Mouse (Mus musculus) bone marrow macrophage, adult 2 months (primary cell): ENCODE measurements at regions not wholly inside any gene's neighbourhood (a gene's known extent, or its start where the extent isn't known, plus 50 kb on each side); places are given as distances from the start of the nearest gene placed in this dataset.

ENCODE experiments used
- CTCF ChIP-seq: IDR thresholded peaks from 2 replicates; pipeline ENCODE4 v1.5.1; 2012; ENCODE audit warnings: low read depth, mild to moderate bottlenecking, low read length, moderate library complexity
- POLR2A ChIP-seq: IDR thresholded peaks from 2 replicates; pipeline ENCODE4 v1.6.1; 2012; ENCODE audit warnings: mild to moderate bottlenecking, low read depth, low read length, borderline replicate concordance

DNA sequence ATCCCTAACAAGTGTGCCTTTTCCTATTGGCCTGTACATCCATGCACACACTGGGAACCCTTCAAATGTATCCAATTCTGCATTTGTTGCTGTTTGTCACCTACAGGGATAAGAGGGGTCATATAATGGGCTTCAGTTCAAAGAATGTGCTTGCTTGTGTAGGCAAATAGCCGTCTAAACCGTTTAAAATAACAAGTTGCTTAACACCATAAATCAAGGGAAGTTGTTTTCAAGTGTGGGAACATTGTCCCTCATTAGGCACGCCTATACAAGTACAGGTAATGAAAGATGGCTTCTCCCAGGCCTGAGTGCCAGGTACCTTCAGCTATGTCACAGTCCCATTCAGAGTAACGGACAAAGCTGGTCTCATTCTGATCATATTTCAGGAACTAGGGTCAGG, 72.0 kb upstream of the Foxn3 start:
- TF ChIP-seq CTCF: no peak
- no peak for TF ChIP-seq POLR2A
